Mouse (Mus musculus): ENCODE results near the gene Nos2. TPM values are rescaled to one million over a fixed set of nuclear protein-coding genes. Genes with fewer than 3 reads are reported as not detected.

The Nos2 gene
- total RNA-seq, 4 experiments from 2014 or later: 0.18 to 0.49 (median 0.40) TPM

- no peak for DNase-seq (ENCODE audit: low spot score in 2 of 2)
Measured at GRCm38 (mm10) chr11:78959367-78959766, 38.8 kb downstream of the Nos2 start.

GRCm38 (mm10) chr11:78959841-78960520 lies 39.4 kb downstream of the Nos2 start:
- DNase-seq (ENCODE audit: low spot score in 2 of 2): peak in 1 of 2 experiments; percentile 28

- no peak for DNase-seq (ENCODE audit: low spot score in 2 of 2)
Measured at GRCm38 (mm10) chr11:78961221-78961620, 40.6 kb downstream of the Nos2 start.

- peak in 1 of 2 experiments; percentile 39 for DNase-seq (ENCODE audit: low spot score in 2 of 2)
Measured at GRCm38 (mm10) chr11:78967371-78967770, 46.8 kb downstream of the Nos2 start.

GRCm38 (mm10) chr11:78968121-78968520 lies 47.5 kb downstream of the Nos2 start:
- DNase-seq (ENCODE audit: low spot score in 2 of 2): no peak

GRCm38 (mm10) chr11:78971096-78971495 lies 50.5 kb downstream of the Nos2 start:
- DNase-seq (ENCODE audit: low spot score in 2 of 2): no peak

DNA sequence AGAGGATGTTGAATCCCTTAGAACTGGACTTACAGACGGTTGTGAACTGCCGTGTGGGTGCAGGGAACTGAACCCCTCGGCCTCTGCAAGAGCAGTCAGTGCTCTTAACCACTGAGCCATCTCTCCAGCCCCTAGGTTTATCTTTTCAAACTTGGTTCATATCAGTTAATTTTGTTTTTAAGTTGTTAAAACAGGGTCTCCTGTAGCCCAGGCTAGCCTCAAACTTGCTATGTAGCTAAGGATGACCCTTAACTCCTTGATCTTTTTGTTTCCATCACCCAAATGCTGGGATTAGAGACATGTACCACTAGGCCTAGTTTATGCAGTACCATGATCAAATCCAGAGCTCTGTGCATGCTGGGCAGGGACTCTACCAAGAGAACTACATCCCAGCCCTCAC lies 51.2 kb downstream of the Nos2 start:
- no peak for DNase-seq (ENCODE audit: low spot score in 2 of 2)

DNA sequence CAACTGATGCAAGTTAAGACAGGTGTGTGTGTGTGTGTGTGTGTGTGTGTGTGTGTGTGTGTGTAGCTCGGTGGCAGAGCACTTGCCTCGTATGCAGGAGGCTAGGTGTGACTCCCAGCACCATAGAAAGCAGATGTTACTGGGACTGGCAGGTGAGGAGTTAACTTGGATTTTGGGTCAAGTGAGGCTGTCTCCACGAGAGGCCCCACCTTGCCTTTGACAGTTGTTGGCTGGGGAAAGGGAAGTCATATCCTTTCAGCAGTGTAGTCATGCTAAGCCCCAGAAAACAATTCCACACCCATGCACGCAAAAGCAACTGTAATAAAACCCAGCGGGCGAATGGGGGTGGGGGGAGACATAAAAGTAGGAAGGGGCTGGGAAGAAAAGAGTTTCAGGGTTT lies 51.7 kb downstream of the Nos2 start:
- DNase-seq (ENCODE audit: low spot score in 2 of 2): no peak

- DNase-seq (ENCODE audit: low spot score in 2 of 2): no peak
Measured at GRCm38 (mm10) chr11:78972811-78973351, 52.3 kb downstream of the Nos2 start.

DNA sequence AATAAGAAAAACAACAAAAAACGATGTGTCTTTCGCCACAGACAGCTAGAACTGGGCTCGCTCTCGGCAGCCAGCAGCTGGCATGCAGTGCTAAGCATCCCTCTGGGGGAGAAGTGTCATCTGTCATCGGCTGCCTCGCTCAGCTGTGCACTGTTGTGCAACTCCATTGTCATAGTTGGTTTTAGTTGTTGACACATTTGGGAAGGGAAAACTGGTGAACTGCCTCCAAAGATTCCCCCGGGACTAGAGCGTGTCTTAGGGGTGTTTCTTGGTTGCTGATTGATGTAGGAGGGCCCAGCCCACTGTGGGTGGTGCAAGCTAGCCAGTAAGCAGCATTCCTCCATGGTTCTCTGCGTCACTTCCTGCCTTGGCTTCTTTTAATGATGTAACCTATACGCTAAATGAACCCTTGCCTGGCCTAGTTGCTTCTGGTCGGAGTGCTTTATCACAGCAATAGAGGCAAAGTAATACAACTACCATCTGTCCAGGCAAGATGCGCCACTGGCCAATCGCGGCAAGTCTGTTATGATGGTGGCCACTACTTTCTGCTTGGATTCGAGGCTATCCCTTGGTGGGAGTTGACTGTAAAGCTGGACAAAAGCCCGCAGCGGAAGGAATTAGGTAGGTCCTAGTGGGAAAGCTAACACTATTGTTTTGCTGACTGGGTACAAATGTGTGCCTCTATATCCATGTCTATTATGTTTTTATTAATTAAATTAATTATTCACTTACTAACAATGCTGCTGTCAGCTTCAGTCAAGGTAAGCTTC lies 53.0 kb downstream of the Nos2 start:
- DNase-seq (ENCODE audit: low spot score in 2 of 2): peak; percentile 30 to 33

- no peak for DNase-seq (ENCODE audit: low spot score in 2 of 2)
Measured at GRCm38 (mm10) chr11:78976731-78977510, 56.3 kb downstream of the Nos2 start.

- no peak for DNase-seq (ENCODE audit: low spot score in 2 of 2)
Measured at GRCm38 (mm10) chr11:78978176-78979019, 57.8 kb downstream of the Nos2 start.

GRCm38 (mm10) chr11:78980083-78980634 lies 59.6 kb downstream of the Nos2 start:
- no peak for DNase-seq (ENCODE audit: low spot score in 2 of 2)

- no peak for DNase-seq (ENCODE audit: low spot score in 2 of 2)
Measured at GRCm38 (mm10) chr11:78982042-78982441, 61.5 kb downstream of the Nos2 start.

GRCm38 (mm10) chr11:78982513-78983291 lies 62.1 kb downstream of the Nos2 start:
- no peak for DNase-seq (ENCODE audit: low spot score in 2 of 2)

DNA sequence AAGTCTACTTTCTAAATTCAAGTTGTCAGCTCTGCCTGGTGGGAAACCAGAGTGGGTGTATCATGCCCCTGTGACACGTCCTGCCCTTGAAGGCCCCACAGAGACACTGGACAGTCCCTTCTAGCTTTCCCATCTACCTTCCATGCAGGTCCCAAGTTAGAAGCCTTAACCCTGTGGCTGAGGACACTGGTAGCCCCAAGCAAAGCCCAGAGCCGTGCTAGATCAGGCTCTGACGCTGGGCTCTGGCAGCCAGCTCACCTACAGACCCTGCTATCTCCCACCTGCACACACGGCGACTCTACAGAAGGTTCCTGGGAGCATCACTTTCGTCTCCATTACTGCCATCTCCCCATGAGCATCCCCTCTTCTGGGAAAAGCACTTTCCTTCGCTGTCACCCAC lies 63.0 kb downstream of the Nos2 start:
- DNase-seq (ENCODE audit: low spot score in 2 of 2): no peak

DNA sequence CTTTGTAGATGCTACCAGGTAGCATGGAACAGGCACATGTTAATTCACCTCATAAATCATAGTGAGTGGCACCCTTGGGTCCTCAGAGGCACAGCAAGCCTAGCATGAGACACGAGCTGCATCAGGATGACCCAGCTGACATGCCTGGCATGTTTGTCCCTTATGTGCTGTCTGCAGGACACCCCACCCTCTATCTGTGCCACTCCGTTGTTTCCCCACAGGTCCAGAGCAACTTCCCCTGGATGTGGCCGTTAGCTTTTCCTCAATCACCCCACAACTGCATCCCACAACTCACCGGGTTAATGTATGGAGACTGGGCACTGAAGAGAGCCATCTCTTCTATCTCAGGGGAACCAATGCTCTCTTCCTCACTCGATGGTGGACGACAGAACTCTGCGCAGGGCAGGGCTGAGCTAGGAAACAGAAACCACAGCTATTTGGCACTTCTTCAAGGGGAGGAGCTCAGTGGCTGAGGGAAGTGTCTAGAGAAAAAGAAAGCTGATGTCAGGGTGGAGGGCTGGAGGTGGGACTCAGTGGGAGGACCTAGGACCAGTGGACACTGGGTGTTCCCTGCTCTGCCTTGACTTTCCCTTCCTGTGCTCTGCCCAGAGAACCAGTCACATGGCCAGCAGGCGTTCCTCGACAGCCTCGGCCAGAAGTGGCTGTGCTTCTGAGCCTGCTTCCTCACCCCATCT lies 64.0 kb downstream of the Nos2 start, which contains the start of gene Lgals9:
TSS of gene Lgals9 (minus strand) at position 464 of the 695 bp plus-strand sequence.
- DNase-seq (ENCODE audit: low spot score in 2 of 2): no peak

DNA sequence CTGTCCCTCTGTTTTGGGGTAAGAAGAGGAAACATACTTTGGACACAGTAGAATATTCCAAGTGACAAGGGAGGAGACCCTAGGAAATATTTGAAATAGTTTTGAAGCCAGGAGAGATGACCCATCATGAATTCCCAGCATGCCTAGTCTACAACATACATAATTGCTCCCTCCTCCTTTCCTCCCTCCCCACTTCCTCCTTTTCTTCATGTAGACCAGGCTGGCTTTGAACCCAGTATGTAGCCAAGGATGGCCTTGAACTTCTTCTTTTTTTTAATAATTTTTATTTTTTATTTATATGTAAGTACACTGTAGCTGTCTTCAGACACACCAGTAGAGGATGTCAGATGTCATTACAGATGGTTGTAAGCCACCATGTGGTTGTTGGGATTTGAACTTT lies 64.9 kb downstream of the Nos2 start:
- DNase-seq (ENCODE audit: low spot score in 2 of 2): no peak

Data from layer of hippocampus, adult 8-10 months (tissue).